Mouse (Mus musculus) brain, adult 2 months (tissue): Measurements from ENCODE around the gene Elp6.

Source experiments
- DNase-seq: peaks from one replicate; pipeline ENCODE4 v3.0.0; 2011; ENCODE audit warnings: low read depth, low spot score

The Elp6 gene

DNA sequence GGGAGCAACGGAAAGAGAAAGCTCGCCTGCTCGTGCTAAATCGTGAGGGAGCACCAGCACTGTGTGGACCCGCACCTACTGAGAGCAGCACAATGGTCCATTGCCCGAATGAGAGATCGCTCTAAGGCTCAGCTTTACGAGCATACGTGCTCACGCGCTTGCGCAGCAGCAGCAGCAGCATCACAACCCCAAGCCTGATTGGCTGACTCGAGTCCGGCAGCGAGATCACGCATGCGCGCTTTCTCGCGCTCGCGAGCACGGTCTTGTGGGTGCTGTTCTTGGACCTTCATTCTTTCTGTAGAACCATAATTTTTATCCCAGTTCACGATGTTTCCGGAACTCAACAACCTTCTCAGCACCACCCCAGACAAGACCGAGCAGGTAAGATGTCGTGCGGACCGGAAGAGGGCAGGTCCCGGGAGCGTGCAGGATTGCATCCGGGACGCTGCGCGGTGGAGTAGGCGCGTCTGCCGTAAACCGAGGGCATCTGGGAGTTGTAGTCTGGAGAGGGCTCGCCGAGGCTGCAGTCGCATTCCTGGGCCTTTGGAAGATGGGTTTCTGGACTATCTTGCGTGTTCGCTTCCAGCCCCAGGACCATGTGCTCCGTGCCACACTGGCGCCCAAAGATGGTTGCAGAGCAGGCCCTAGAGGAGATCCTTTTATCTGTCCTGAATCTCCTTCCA lies at the start of gene Elp6:
Elp6 (plus strand) TSS at position 205 of the 683 bp plus-strand sequence.
- peak; percentile 99 for DNase-seq

GRCm38 (mm10) chr9:110255407-110256019 lies 49.5 kb upstream of the Elp6 start:
- peak; percentile 61 for DNase-seq

GRCm38 (mm10) chr9:110258646-110259045 lies 46.3 kb upstream of the Elp6 start:
- peak; percentile 84 for DNase-seq

DNA sequence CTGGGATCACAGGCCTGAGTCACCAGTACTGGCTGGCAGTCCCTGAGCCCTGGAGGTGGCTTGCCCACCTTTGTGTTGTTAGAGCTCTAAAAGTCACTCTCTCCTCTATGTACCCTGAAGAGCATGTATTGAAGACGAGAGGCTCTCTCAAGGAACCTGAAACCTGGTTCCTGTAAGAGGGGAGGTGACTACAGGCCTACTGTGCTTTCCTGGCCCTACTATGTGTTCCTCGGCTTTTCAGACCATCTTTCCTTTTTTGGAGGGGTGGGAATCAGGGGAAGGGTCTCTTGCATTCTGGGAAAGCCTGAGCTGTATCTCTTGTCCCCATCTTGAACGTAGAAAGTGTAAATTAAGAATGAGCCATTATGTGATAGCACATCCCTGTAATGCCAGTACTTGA lies 45.9 kb upstream of the Elp6 start:
- DNase-seq, result no peak

- DNase-seq, result no peak
Measured at GRCm38 (mm10) chr9:110263181-110263580, 41.8 kb upstream of the Elp6 start.

- no peak for DNase-seq
Measured at GRCm38 (mm10) chr9:110264991-110265390, 40.0 kb upstream of the Elp6 start.

DNA sequence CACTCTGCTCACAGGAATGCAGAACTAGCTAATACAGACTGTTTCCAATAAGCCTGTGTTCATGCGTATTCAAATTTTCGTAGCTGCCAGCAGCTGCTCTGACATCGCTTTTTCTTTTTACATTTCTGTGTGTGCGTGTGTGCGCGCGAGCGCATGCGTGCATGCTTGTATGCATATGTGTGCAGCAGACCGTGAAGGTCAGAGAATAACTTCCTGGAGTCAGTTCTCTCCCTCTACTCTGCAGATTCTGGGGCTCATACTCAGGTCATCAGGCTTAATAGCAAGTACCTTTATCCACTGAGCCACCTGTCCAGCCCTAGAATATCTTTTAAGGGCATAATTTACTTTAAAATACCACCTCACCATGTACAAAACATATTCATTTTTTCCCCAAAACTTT lies 36.6 kb upstream of the Elp6 start:
- DNase-seq, result no peak

DNA sequence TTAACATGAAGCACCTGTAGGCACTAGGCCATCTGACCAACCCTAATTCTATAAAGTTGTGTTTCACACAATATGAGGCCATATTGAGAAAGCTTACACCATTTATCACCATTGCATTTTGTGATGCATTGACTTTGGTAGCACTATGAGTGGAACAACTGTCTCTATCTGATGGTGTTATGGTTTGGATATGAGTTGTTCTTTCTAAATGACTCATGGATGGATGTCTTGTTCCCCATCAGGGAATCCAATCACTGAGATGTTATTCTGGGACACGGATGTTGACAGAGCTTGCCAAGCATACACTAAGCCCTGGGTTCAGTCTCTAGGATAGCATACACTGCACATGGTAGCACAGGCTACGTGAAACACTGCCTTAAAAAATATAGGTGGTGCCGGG lies 32.6 kb upstream of the Elp6 start:
- DNase-seq, result no peak

DNA sequence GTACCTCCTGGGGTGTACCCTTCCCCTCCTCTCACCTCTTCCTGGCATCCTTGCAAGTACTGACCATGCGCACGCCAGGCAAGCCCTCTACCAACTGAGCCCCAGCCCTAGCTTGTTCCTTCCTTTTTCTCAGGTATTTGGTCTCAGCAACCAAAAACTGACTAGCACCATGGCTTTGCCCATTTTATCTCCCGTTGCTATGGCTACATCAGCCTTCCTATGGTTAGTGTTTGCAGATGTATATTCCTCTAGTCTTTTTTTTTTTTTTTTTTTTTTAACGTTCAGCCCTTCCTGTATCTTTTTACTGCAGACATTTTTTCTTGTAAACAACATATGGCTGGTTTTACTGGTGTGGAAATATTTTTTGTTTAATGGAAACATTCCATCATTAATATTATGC lies 31.5 kb upstream of the Elp6 start:
- peak; percentile 66 for DNase-seq

DNA sequence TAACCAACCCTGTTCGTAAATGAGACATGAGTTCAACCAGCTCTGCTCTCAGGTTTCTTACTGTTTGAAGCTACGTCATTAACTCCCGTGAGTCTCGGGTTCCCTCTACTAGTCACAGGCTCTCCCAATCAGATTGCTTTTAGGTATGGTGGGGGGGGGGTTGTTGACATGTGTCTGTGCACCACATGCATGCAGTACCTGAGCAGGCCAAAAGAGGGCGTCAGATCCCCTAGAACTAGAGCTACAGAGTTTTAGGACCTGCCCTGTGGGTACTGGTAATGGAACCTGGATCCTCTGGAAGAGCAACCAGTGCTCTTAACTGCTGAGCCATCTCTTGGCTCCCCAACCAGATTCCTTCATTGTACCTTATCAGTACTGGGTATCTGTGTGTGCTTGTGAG lies 29.1 kb upstream of the Elp6 start:
- no peak for DNase-seq

GRCm38 (mm10) chr9:110277431-110277881 lies 27.5 kb upstream of the Elp6 start:
- DNase-seq, result peak; percentile 33

- DNase-seq, result peak; percentile 80
Measured at GRCm38 (mm10) chr9:110284075-110284697, 20.8 kb upstream of the Elp6 start.

- peak; percentile 90 for DNase-seq
Measured at GRCm38 (mm10) chr9:110287321-110287924, 17.6 kb upstream of the Elp6 start.

GRCm38 (mm10) chr9:110293254-110293718 lies 11.7 kb upstream of the Elp6 start:
- peak; percentile 56 for DNase-seq

DNA sequence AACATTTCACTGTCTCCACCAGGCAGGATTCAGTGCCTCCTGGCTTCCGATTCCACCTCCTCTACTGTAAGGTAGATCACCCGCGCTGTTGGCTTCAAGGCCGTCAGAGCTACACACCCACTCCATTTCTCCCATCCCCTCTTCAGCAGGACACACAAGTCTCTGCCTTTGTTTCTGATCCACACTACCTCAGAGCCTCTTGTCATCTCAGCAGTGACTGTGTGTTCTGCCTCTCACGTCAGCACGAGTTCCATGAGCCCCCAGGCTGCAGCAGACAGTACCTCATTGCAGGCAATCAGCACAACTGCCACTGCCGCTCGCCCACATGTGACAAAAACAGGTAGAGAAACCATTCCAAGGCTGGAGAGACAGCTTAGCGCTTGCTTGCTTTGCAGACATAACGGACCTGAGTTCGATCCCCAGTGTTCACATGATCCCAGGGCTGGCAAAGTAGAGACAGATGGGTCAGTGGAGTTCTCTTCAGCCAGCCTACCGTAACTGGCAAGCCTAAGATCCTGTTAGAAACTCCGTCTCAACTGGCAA lies 11.0 kb upstream of the Elp6 start:
- peak; percentile 69 for DNase-seq

- DNase-seq, result no peak
Measured at GRCm38 (mm10) chr9:110294786-110295185, 10.2 kb upstream of the Elp6 start.

GRCm38 (mm10) chr9:110296867-110297627 lies 7.9 kb upstream of the Elp6 start:
- DNase-seq, result peak; percentile 93

GRCm38 (mm10) chr9:110304516-110304915 lies 457 bp upstream of the Elp6 start:
- DNase-seq, result peak; percentile 62

- DNase-seq, result no peak
Measured at GRCm38 (mm10) chr9:110306371-110306770, 1.4 kb downstream of the Elp6 start.

- DNase-seq, result peak; percentile 23
Measured at GRCm38 (mm10) chr9:110314706-110315105, 9.7 kb downstream of the Elp6 start.

GRCm38 (mm10) chr9:110315410-110315809 lies 10.4 kb downstream of the Elp6 start:
- DNase-seq, result no peak
